16 mouse cellular contexts compared by ENCODE assay signal in the genomic region with DNA sequence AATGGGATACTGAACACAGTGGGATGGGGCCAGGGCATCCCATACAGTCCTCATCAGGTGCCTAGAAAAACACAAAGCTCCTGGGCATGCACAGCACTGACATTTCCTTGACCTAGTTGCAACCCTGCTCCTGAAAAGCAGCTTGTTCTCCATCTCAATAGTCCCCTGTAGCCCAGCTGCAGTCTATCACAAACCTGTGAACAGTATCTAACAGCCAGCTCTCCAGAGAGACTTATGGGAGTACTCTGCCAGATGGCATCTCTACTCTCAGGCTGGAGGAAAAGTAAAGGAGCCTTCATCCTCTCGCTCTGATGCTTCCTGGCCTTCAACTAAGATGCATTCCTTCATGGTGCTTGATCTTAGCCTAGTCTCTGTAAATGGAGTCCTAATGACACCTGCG.
"Had no signal": no experiment of that assay in that cellular context is flagged by ENCODE, and none has a peak within 500 bp of the region (broad histone marks: within the 10 kb centered on the region; RNA-seq: fewer than 3 reads in every experiment).

No protein-coding gene starts in this region.

- H3K27me3 ChIP-seq: midbrain, embryonic 12.5 days; neural tube, embryonic 13.5 days; stomach, embryonic 15.5 days had no signal

- H3K9me3 ChIP-seq: midbrain, embryonic 10.5 days; midbrain, embryonic 12.5 days; neural tube, embryonic 13.5 days; stomach, embryonic 15.5 days had no signal

- H3K9ac ChIP-seq: lung, embryonic 14.5 days; midbrain, embryonic 12.5 days; neural tube, embryonic 13.5 days; stomach, embryonic 15.5 days had no signal

- H3K27ac ChIP-seq: midbrain, embryonic 10.5 days; midbrain, embryonic 12.5 days; neural tube, embryonic 13.5 days; stomach, embryonic 15.5 days; stomach, postnatal 0 days had no signal

- DNase-seq: lung, adult 18-20 months; lung, embryonic 14.5 days; lung, postnatal 10 days; lung, postnatal 4 days; midbrain, embryonic 14.5 days; right cerebral cortex, postnatal 14 days; thymus, adult 2 months; thymus, postnatal 25 days; thymus, postnatal 4 days had no signal

- H3K4me2 ChIP-seq: lung, embryonic 14.5 days; midbrain, embryonic 12.5 days; neural tube, embryonic 13.5 days; stomach, embryonic 15.5 days had no signal

- H3K4me3 ChIP-seq: midbrain, embryonic 10.5 days; midbrain, embryonic 12.5 days; myocyte; neural tube, embryonic 13.5 days; stomach, embryonic 15.5 days had no signal

- ATAC-seq: midbrain, embryonic 16.5 days had no signal

- H3K4me1 ChIP-seq: midbrain, embryonic 10.5 days; midbrain, embryonic 12.5 days; neural tube, embryonic 13.5 days; stomach, embryonic 15.5 days had no signal
